Mouse (Mus musculus) natural killer cell, adult 2 months (primary cell): ENCODE data around the gene Zcchc17.

Experiments
- DNase-seq, 2 experiments: peaks; one replicate each; pipeline ENCODE4 v3.0.0; 2022; ENCODE audit warnings: low spot score in 2 of 2

Gene Zcchc17

DNA sequence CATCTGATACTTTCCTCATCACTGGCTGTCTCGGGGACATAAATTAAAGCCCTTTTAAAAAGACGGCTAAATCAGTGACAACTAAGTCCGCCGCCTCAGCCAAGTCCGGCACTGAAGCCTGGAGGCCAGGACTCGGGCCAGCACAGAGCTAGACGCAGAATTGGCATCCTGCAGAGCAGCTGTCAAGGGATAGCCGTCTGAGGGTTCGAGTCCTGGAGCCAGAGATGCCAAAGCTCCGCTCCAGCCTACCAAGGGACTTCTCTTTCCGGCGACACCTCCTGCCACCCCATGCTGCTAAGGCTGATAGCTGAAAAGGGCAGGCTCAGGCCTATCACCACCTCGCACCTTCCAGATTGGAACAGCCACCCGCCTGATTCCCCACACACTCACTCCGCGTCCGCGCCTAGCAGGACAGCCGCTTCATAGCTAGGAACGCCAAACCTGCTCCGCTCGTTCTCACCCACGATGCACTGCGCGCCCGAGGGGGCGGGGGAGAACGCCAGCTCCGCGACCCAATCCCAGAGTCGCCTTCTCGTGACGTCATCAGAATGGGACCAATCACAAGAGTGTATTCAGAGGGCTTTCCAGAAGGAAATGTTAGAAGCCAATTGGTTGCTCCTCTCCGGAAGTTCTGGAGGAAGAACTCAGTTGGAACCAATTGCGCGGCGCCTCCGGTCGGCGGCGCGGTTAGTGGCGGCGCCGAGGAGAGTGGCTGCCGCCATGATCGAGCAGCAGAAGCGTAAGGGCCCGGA, at the start of gene Zcchc17, which contains the start of gene Snrnp40:
Gene Zcchc17 (minus strand): TSS at position 458 of the 752 bp plus-strand sequence.
Gene Snrnp40 (plus strand): TSS at position 647 of the 752 bp plus-strand sequence.
- DNase-seq = peak; percentile 98

DNA sequence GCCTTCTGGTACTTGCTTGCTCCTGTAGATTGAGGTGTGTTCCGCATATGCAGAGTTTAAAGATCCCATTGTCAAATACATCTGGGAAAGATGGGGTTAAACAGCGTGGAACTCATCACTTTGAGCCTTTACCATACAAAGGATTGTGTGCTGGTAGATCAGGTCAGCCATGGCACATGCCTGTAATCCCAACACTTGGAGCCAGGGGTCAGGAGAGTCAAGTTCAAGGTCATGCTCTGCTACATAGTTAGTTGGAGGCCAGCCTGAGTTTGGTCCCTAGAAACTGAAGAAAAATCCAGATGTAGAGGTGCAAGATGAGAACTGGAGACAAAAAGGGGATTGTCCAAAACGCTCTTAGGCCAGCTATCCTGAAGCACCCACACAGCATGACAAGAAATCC, 31.5 kb upstream of the Zcchc17 start:
- no peak for DNase-seq

DNA sequence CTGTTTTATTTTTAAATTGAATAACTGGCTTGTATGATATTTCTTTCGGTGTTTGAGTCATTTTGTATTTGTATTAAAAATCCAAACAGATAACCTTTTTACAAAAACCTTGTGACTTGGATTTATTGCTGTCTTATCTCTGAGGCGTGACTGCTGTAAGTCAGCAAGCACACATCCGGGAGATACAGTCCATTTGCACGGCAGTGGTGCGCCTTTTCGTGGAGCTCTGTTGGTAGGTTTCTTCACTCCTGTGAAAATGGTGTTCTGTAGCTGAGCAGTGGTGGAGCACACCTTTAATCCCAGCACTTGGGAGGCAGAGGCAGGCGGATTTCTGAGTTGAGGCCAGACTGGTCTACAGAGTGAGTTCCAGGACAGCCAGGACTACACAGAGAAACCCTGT, 30.2 kb upstream of the Zcchc17 start:
- no peak for DNase-seq

DNA sequence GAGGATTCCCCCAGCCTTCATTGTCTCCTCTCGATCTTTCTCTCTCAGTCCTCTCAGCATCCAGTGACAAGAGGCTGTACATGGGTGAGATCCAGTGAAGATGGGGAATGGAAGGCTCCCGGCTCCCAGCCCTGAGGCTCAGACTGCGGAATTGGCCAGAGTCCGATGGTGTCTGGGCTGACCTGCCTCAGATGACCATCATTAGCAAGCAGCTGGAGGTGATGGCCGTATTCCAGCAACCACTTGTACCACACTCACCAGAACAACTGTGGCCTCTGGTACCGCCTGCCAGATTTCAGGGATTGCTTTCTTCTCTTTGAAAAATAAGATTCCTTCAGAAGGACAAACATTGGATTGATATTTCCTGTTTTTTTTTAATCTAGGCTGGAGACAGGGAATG, 29.8 kb upstream of the Zcchc17 start:
- no peak for DNase-seq

DNA sequence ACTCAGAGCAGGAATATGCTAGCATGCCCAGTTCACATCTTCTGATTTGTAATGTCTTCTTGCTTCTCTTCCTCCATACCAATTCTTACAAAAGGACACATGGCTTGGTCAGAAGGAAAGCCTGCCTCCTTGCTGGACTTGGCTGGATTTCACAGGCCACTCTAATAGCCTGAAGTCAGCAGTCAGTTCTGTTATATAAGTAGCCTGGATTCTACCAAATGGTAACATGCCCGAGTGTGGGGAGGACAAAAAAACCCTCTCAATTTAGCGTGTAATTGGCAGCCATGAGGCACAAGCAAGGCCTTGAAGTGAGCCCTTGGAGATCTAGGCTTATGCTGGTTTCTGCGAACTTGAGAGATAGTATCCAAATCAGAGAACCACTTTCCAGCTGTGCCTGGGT, 27.5 kb upstream of the Zcchc17 start:
- no peak for DNase-seq

DNA sequence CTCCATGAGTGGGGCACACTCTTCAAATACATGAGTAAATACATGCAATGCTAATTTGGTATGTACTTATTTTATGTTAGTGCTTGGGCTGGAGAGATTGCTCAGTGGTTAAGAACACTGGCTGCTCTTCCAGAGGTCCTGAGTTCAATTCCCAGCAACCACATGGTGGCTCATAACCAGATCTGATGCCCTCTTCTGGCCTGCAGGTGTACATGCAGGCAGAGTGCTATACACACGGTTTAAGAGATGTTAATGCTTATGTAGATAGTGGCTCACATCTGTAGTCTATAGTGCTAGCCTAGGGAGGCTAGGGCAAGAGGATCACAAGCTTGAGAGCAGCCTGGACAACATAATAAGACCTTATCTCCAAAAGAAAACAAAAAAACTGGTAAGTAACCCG, 20.7 kb upstream of the Zcchc17 start:
- DNase-seq = no peak

DNA sequence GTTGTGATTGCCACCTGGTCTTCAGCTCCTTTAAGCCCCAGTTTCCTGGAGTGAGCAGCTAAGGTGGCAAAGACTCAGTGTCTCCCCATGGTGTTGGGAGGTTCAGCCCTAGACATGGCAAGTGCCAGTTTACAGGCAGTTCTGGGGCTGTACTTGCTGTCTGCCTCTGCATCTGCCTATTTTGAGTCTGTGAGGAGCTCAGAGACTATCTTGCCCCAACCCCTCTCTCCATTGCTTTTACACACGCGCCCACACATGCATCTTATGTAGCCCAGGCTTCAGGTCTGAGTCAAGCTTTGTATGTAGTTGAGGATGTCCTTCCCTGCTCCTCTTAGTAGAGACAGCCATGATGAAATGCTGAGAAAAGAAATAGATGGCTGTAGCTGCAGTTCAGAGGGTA, 19.4 kb upstream of the Zcchc17 start:
- no peak for DNase-seq

DNA sequence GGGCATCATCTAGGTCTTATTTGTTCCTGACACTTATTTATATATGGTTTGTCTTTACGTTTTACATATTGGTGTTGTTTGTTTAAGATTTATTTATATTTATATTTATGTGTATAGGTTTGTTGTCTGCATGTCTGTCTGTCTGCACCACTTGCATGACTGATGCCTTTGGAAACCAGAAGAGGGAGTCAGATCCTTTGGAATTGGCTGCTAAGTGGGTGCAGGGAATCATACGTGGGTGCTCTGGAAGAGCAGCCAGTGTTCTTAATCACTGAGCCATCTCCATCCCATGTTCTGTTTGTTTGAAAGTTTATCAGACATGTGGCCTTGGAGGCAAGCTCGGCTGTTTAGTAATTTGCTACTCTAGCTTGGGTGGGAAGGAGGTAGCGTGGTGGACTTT, 17.8 kb upstream of the Zcchc17 start:
- DNase-seq = no peak

DNA sequence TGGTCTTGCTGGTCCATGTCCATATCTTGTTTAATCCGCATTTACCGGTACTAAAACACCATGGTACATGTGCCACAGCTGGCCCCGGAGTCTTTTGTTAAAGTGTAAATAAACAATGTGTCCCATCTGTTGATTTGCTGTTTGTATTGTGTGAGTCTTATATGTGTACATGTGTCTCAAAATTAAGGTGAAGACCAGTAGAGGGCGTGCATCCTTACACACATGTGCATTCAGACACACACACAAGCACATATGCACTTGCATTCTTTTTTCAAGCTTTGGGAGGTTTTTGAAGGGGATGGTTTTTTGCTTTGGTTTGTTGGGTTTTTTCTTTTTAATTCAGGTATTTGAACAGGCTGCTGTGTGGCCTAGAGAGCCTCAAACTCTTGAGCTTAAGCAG, 16.9 kb upstream of the Zcchc17 start:
- DNase-seq = no peak

DNA sequence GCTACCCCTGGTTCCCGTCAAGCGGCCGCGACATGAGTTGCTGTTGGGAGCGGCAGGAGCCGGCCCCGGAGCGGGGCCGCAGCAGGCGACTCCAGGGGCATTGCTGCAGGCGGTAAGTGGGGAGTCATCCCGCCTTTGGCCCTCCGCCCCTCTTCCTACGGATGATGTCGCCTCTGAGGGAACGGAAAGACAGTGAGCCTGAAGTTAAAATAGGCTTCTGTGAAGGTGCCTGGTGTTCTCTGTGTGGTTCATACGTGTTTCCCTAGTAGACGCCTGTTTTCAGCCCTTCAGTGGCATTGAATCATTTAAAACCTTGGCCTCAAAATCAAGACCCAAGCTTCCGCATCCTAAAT, 471 bp upstream of the Zcchc17 start:
- DNase-seq = no peak

DNA sequence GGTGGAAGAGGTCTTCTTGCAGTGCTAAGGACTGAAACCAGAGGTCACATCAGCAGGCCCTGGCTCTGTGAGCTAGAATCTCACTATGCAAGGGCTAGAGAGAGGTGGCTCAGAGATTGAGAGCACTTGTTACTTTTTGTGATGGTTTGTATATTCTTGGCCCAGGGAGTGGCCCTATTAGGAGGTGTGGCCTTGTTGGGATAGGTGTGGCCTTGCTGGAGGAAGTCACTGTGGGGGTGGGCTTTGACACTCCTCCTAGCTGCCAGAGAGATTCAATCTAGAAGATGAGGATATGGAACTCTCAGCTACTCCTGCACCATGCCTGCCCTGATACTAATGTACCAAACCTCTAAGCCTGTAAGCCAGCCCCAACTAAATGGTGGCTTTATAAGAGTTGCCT, 1.8 kb downstream of the Zcchc17 start:
- no peak for DNase-seq

DNA sequence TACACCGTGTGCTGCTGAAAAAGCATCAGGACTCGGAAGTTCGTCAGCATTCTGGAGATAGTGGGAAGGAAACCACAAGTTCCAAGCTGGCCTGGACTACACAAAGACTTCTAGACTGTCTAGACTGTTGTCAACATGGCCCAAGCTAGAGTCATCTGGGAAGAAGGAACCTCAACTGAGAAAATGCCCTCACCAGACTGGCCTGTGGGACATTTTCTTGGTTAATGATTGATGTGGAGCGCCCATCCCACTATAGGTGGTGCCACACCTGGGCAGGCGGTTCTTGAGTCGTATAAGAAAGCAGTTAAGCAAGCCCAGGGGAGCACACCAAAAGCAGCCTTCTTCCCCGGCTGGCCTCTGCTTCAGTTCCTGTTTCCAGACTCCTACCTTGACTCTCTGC, 7.2 kb downstream of the Zcchc17 start:
- DNase-seq = no peak

DNA sequence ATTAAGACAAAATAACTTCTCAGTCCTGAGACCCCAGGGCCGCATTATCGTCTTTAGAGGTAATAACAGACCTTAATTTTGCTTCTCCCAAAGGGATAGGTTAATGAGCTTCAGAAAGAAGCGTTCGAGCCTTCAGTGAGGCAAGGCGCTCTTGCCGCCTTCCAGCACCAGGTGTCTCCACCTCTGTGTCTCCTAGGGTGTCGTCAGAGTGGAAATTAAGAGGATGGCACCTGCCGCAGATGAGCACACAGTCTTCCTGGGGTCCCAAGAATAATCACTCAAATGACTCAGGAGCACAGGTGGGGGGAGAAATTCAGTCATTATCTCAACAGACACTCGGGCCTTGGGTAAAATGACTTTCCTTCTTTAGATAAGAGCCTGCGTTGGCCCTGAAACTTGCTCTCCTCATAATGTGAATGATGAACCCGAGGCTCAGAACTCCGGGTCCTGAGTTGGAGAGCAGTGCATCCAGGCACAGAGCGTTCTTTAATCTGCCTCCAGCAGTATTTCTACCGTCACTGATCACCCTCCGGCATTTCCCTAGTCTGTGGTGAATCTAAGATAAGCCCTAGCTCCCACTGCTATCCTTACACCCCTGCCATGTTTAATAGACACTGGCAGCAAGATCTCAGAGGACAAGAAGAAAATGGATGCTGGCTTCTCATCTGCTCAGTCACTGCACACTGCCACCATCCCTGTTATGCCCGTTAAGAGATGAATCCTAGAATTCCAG, 8.9 kb downstream of the Zcchc17 start:
- DNase-seq = no peak

DNA sequence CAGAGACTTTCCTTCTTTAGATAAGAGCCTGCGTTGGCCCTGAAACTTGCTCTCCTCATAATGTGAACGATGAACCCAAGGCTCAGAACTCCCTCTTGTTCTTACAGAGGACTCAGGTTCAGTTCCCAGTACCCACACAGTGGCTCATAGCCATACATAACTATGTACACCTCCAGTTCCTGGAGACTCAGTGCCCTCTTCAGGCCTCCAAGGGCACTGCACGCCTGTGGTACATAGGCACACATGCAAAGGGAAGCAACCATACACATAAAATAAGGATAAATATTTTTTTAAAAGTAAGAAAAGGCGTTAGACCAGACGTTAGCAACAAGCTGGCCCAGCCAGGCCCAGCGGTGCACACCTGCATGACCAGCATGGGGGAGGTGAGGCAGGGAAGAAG, 10.1 kb downstream of the Zcchc17 start:
- DNase-seq = no peak

DNA sequence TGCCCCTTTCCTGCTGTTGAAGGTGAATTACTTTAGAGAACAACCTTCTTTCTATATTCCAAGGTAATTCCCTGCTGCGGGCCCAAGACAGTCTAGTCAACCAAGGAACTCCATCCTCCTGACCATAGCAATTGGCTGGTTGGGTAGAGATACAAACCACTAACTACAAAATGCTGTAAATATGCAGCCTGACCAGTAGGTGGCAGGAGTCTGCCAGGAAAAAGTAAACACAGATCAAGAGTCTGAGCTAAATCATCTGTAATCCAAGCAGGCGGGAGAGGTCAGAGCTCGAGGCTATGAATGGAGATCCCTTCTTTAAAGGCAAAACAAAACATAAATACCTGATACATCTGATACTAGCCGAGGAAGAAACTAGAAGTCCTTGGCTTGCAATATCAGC, 18.1 kb downstream of the Zcchc17 start:
- peak; percentile 15 to 41 for DNase-seq

DNA sequence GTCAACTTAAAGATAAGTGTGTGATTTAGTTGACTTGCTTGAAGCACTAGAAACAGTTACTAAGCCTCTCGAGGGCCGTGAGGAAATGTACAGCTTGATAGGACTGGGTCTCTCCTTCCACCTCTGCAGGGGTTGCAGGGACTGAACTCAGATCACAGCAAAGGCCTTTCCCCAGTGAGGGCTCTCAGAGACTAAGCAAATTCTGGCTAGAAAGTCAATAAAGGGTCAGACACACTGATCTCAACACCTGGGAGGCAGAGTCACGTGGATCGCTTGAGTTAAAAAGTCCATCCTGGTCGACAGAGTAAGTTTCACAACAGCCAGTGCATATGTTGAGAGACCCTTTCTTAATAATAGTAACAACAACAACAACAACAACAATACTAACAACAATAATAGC, 23.9 kb downstream of the Zcchc17 start:
- no peak for DNase-seq

DNA sequence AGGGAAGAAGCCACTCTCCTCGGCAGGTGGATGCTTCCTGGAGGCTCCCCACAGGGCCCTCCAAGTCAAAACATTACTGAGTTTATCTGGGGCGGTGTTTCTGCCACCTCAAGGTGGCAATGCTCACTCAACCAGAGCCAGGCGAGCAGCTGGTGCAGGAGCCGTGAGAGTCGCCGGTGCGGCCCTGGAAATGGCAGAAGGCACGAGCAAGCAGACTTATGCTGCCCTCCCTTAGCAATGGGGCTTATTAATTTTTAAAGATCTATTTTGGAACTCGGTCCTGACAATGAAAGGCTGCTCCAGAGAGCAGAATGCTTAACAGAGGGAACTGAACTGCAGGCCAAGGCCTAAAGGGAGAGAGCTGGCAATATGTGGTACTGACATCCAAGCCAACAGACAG, 32.4 kb downstream of the Zcchc17 start:
- no peak for DNase-seq

DNA sequence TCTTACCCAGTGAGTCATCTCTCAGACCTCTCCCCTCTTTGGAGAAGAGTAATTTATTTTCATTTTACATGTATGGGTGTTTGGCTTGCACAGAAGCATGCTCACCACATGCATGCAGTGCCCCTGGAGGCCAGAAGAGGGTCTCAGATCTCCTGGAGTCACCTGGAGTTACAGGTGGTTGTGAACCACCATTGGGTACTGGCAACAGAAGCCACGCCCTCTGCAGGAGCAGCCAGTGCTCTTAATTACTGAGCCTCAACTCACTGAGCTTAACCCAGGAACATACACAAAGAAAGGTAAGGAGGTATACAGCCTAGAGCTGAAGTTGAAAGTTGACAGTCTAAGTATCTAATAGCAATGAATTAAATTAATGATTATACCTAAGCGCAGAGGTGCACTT, 34.3 kb downstream of the Zcchc17 start:
- no peak for DNase-seq

DNA sequence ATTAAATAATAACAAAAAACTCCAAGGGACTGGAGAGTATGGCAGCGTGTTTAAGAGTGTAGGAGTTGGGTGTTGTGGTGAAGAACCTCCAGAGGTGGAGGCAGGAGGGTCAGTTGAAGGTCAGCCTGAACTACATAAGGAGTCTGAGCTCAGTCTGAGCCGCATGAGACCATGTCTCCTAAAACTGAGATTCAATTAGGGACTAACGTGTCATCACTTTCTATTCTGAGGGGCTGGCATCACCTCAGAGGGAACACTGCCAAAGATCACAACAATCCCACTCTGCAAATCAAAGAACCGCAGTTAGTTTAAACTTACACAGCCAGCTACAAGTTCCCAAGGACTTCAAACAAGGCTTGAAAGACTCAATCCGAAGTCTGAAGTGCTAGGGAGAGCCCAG, 36.1 kb downstream of the Zcchc17 start:
- DNase-seq = no peak

DNA sequence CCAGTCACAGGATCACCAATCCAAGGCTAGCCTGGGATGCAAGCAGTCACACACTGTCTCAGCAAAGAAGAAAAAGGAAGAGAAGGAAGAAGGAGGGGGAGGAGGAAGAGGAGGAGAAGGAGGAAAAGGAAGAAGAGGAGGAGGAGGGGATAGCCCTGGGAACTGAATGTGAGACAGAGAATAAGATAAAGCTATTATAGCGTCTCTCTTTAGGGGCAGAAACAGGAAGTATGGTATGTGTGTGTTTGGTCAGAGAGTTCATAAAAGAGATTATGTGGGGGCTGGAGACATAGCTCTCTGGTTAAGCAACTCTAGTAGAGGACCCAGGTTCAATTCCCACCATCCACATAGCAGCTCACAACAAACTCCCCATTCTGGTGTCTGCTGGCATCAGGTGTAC, 36.6 kb downstream of the Zcchc17 start:
- DNase-seq = no peak

DNA sequence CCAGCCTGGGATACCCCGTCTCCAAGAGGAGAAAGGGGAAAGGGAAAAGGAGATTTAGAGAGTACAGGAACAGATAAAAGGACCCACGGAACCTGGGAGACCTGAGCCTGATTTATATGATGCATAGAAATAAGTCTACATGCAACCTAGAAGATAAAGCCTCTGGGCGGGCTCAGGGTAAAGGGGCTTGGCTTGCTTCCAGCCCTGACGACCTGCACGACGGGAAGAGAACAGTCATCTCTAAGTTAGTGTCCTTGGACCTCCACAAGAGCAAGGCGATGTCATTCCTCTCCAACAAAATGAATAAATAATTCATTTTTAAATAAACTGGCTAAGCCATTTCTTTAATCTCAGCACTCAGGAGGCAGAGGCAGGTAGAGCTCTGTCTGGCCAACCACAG, 37.2 kb downstream of the Zcchc17 start:
- DNase-seq = no peak

DNA sequence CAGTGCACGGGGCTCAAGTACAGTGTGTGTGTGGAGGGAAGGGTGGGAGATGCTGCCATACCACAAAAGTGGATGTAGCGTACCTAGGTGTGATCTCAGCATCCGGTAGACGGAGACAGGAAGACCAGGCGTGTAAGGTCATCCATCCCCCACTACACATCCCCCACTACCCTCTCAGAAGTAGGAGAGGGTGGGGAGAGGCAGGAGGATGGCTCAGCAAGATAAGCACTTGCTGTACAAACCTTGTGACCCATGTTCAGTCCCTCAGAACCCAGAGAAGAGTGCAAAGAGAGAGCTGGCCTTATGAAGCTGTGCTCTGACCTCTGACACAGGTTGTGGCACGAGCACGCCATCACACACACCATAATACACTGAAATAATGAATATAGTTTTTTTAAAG, 38.1 kb downstream of the Zcchc17 start:
- DNase-seq = no peak

DNA sequence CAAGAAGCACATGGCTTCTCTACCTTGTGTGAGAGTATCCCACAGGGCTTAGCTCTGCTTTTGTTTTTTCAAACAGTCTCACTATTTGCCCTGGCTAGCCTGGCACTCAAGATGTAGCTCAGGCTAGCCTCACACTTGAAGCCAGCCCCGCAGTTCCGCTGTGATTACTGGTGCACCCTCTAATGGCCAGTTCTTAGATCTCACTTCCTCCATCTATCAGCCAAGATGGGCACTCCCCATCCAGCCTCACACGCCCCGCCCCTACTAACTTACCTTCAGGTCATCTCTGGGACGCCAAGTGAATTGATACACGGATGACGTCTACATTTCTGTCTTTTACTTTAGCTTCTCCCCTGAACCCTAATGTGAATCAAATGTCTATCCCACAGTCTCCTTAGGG, 40.2 kb downstream of the Zcchc17 start:
- no peak for DNase-seq

DNA sequence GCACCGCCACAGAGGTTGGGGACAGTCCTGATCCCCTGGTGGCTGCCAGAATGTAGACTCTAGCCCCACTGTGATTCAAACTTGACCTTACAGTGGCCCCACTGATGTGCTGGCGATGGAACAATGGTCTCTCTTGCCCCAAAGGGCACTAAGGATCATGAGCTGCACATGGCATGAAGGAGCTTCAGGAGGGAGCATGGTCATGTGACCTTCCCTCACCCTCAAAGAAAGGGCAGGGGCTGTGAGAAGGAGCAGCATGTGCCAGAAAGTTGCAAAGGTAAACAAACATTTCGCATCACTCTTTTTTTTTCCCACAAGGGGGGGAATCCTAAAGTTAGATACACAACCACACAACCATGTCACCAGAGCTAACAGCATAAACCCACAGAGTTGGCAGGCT, 41.6 kb downstream of the Zcchc17 start:
- DNase-seq = no peak
